Mouse (Mus musculus) bone marrow, adult 2 months (tissue): Measurements from ENCODE around the gene Banp.

Experiments
- CTCF ChIP-seq: fragments of 200-500 bp; IDR thresholded peaks from 2 replicates; pipeline ENCODE4 v1.5.1; 2011; ENCODE audit warnings: low read length, control low read depth; ENCODE audit not compliant: control insufficient read depth, insufficient read depth
- POLR2A ChIP-seq: fragments of 200-500 bp; IDR thresholded peaks from 2 replicates; pipeline ENCODE4 v1.6.1; 2011; ENCODE audit warnings: low read depth, mild to moderate bottlenecking, control low read depth, low read length, borderline replicate concordance; ENCODE audit not compliant: control insufficient read depth

GRCm38 (mm10) chr8:121954981-121955555, 5.5 kb downstream of the Banp start:
- TF ChIP-seq CTCF = no peak
- TF ChIP-seq POLR2A = no peak
